Comparison of ENCODE assay signal across 20 mouse cellular contexts in genomic region chrX:99603714-99604113, GRCm38 (mm10).
"Had no signal": no experiment of that assay in that cellular context is flagged by ENCODE, and none has a peak within 500 bp of the region (broad histone marks: within the 10 kb centered on the region; RNA-seq: fewer than 3 reads in every experiment).

No protein-coding gene starts in this region.

- H3K27ac ChIP-seq: limb, embryonic 13.5 days; liver, embryonic 12.5 days; liver, embryonic 15.5 days; lung, embryonic 15.5 days; macrophage; neural tube, embryonic 12.5 days; neural tube, embryonic 15.5 days; stomach, postnatal 0 days had no signal

- H3K4me1 ChIP-seq: liver, embryonic 12.5 days; liver, embryonic 15.5 days; neural tube, embryonic 15.5 days had no signal

- DNase-seq: kidney, adult 18-20 months; kidney, adult 9 months; kidney, postnatal 14 days; kidney, postnatal 4 days; liver; lung, adult 18-20 months; midbrain, embryonic 14.5 days; thymus, adult 2 months; thymus, postnatal 14 days; thymus, postnatal 4 days had no signal

- H3K4me3 ChIP-seq: limb, embryonic 10.5 days; limb, embryonic 13.5 days; liver, embryonic 12.5 days; liver, embryonic 15.5 days; lung, embryonic 15.5 days; neural tube, embryonic 12.5 days; neural tube, embryonic 15.5 days had no signal

- ATAC-seq: inflammation-experienced regulatory T-cells, adult 6 months; liver, embryonic 12.5 days had no signal
